Mouse (Mus musculus) gastrocnemius, adult 8-10 months (tissue): ENCODE measurements around the gene 1700069L16Rik. TPM values are rescaled to one million over a fixed set of nuclear protein-coding genes. Genes with fewer than 3 reads are reported as not detected.

Experiments
- DNase-seq, 2 experiments: peaks; one replicate each; pipeline ENCODE4 v3.0.0; 2022; ENCODE audit warnings: low spot score in 2 of 2
- total RNA-seq, 4 experiments: library from RNA; stranded (reverse); gene quantifications; 2 replicates each; pipeline ENCODE4 v1.2.4; 2022

Gene 1700069L16Rik
- total RNA-seq, 4 experiments from 2014 or later = not detected

- no peak for DNase-seq
These were observed 80.1 kb downstream of the 1700069L16Rik start for GRCm38 (mm10) chr5:113644520-113644919.

GRCm38 (mm10) chr5:113643107-113643848 is 81.3 kb downstream of the 1700069L16Rik start:
- no peak for DNase-seq

Other genes starting within 250 kb of the 1700069L16Rik start
- gene Wscd2, start 234.4 kb downstream of the 1700069L16Rik start, total RNA-seq = under 1 TPM; 0.13 to 0.29 (median 0.15) TPM
- gene Cmklr1, start 74.3 kb downstream of the 1700069L16Rik start, total RNA-seq = 10 to 100 TPM in 1 of 4 experiments, 1 to 10 TPM in 3; 6.6 to 11.3 (median 8.4) TPM
- 1 to 10 TPM; 9.6 to 9.8 (median 9.7) TPM for gene Ficd, start 11.0 kb upstream of the 1700069L16Rik start, total RNA-seq
- 1 to 10 TPM; 6.3 to 6.9 (median 6.7) TPM for gene Sart3, start 47.7 kb upstream of the 1700069L16Rik start, total RNA-seq
- gene Iscu, start 48.0 kb upstream of the 1700069L16Rik start, total RNA-seq = 100 to 1,000 TPM; 156 to 185 (median 175) TPM
- gene Tmem119, start 75.7 kb upstream of the 1700069L16Rik start, total RNA-seq = 1 to 10 TPM in 1 of 4 experiments, under 1 TPM in 3; 0.36 to 1.1 (median 0.77) TPM
- gene Selplg, start 107.9 kb upstream of the 1700069L16Rik start, total RNA-seq = 1 to 10 TPM in 1 of 4 experiments, under 1 TPM in 3; 0.41 to 1.5 (median 0.48) TPM
- gene Coro1c, start 184.0 kb upstream of the 1700069L16Rik start, total RNA-seq = 1 to 10 TPM; 7.0 to 9.8 (median 8.2) TPM